Mouse (Mus musculus) 3T3-L1 (cell line): ENCODE data around the gene Hand1.

ENCODE experiments used
- DNase-seq: peaks from one replicate; pipeline ENCODE4 v3.0.0-alpha.2; 2015; ENCODE audit warnings: low read depth, low spot score

Gene Hand1

DNA sequence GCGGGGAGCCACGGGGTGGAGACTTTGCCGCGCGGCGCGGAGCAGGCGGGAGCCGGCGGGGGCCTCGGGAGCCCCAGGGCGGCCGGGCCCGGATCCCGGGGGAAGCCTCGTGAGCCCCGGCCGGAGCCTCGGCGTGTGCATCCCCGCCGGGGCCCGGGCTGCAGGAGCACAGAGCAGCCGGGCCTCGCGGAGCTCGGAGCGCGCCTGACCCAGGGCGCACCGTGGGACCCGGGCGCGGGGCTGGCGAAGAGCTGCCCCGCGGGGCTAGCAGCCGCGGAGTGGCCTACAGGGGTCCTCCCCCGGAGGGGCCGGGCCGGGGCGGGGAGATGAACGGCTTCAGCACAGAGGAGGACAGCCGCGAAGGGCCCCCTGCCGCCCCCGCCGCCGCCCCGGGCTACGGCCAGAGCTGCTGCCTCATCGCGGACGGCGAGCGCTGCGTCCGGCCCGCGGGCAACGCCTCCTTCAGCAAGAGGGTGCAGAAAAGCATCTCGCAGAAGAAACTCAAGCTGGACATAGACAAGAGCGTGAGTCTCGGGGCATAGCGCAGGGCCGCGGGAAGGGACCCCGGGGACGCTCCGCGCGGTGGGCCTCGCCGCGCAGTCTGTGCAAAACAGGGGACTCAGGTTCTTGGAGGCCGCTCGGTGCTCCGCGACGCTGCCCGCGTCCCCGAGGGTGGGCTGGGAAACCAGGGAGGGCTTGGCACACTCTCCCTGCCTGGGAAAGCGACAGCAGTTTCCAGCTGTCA is 30.7 kb downstream of the Hand1 start:
- peak; percentile 57 for DNase-seq

DNA sequence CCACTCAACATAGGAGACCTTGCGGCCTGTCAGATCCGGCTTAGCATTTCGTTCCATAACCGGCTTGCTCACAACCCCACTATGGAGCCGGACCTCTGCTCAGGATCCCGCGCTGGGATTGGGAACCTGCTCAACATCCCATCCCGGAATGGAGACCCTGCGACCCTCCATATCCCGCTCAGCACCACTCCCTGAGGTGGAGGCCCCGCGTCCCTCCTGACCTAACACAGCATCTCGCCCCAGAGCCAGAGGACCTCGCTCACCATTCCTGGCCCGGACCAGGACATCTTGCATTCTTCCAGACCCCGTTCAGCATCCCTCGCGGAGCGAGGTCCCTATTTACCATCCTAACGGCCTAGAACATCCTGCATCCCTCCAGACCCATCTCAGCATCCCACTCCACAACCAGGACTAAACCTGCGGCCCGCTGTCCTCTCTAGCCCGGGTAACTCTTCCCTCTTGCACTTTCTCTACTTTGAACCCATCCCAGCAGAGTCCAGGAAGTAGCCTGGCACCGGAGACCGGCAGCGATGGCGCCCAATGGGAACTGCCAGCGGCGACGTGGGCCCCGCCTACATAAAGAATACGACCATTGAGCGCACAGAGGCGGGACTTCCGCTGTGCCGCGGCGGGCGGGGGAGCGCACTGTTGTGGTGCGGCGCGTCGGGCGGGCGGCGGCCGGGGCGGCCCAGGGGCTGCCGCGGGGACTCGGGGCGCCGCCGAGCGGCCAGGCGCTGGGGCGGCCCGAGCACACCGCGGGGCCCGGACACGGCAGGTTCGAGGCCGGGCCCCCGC is 31.4 kb downstream of the Hand1 start, which contains the start of gene Sap30l:
Gene Sap30l (plus strand): TSS at position 667 of the 795 bp plus-strand sequence.
- peak; percentile 94 for DNase-seq

DNA sequence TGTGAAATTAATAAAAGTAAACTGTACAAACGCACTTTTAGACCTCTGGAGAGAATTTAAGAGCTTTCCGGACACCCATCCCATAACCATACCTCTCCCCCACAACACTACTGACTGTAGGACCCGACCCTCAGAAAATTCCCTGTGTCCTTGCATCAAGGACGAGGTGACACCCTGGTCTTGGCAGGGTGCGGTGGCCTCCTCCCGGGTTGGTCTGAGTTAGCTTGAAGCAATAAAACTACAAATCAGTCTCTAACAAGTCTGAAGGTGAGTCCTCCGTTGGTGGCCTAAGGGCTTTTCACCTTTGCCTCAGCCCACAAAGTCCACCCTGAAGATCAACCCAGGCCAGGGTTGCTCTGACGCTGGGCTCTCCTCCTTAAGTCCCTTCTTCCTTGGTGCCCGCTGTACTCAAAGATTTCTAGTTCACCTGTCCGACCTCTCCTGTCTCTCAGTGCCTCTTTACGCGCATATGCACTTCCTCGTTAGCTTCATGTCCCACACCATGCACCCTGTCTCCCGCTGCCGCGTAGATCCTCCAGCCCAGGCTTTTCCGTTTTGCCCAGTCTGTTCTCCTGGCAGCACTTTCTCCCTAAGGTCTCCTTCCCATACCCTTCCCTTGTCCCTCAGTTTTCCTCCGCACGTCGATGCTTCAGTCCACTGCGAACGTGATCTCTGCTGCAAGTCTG is 32.2 kb downstream of the Hand1 start:
- no peak for DNase-seq

DNA sequence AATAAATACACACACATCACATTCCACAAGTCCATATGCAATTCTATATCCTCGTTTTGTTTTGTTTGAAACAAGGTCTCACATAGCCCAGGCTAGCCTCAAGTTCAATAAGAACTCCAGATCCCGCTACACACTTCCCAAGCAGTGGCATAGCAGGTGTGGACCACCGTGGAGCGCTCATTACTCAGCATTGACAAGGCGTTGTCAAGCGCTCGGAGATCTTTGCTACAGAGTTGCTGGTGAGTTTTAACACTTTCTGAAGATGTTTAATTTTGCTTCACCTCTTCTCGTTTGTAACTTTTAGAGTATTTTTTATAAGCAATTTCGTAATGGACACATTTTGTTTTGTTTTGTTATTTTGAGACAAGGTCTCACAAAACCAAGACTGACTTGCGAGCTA is 33.2 kb downstream of the Hand1 start:
- DNase-seq, result no peak

DNA sequence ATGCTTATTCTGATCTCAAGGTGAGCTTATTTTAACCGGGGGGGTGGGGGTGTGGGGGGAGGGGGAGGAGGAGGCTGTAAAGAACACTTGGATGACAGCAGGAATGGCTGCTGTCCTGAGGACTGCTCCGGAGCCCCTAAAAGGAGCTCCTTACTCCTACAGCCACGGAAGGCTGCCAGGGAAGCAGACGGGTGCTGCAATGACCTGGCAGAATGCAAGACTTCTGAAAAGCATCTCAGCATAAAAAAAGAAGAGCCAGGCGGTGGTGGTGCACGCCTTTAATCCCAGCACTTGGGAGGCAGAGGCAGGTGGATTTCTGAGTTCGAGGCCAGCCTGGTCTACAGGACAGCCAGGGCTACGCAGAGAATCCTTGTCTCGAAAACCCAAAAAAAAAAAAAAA is 34.8 kb downstream of the Hand1 start:
- DNase-seq, result no peak

DNA sequence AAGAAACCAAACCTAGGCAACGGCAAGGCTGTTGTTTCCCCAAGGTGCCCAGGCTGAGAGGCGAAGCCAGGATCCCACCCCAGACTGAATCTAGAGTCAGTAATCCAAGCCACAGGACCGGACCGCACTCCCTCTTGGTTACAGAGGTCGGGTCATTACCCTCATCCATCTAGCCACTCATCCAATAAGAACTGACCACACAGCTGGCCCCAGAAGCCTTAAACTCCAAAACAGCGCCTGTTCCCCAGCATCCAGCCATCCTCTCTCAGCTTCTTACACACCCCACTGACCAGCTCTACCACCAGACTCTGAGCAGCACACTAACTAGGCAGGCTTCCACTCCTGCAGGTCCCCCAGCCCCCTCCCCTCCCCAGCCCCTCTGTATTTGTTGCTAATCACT is 37.5 kb downstream of the Hand1 start:
- DNase-seq, result no peak

DNA sequence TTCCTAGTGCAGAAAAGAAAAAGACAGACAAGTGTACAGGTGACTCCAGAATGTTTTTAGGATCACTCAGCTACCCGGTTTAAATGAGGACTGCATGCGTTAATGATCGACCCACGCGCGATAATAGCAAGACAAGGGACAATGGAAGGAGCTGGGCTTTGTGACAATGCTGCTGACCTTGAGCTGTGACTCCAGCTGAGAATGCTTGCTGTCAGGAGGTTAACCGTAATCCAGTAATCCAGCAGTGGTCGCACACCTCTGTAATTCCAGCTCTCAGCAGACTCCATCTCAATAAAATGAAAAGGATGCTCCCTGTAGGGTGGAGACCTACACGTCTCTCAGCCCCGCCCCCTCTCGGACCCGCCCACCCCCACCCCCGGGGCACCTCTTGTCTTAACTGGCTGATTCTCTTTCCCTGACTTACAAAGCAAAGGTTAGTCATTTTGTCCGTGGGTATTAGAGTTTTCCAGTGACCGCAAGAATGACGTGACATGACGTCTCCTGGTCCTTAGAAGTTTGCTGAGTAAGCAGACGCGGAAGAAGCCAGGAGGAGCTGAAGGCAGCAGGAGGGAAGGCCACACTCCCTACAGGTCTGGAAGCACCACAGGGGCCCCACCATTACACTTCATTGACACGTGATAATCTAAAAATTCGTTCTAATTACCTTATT is 41.6 kb downstream of the Hand1 start:
- peak; percentile 61 for DNase-seq

DNA sequence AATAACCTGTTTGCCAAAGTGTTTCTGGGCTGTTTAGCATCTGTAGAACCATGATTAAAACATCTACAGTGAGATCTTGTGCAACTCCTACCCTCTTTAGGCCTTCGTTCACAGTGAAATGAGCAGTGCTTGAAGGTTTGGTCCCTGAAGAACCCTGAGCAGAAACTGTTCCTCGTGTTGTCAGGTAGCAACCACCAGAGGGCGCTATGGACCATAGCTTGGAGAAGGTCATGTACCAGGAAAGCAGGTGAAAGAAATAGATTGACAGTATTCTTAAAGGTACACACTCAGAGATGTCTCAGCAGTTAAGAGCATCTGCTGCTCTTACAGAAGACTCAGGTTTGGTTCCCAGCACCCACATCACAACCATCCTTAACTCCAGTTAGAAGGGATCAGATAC is 44.7 kb downstream of the Hand1 start:
- peak; percentile 50 for DNase-seq

DNA sequence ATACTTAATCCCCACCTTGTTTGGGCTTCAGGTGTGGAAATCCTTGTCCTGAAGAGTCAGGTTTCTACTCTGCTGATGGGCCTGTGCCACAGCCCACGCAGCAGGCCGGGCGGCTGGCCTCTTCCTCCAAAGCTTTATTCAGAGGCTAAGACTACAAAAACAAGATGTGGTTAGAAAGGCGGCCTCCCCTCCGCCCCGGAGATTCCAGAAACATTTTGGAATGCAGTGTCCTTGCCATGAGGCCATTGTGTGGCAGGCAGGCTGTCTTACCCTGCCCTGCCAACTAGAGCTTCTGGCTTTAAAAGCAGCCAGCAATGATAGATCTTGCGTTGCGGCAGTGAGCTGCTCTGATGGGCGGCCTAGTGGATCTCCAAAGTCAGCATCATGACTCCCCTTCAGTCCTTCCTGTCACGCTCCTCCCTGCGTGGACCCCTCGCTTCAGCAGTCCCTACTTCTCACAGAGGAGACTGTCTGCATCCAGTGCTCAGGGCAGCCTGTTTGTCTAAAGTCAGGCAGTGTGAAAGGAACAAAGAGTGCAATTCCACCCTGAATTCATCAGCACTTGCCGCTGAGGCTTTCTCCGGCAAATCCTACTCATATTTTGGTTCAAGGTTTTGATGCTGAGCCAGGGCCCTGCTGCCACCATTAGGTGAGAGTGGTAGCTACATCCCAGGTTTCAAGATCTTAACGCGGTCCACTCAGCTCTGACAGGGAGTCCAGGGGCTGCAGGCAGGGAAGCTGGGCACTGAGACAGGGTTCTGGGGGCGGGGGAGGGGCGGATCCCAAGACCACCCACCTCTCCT is 45.8 kb downstream of the Hand1 start:
- peak; percentile 16 for DNase-seq

DNA sequence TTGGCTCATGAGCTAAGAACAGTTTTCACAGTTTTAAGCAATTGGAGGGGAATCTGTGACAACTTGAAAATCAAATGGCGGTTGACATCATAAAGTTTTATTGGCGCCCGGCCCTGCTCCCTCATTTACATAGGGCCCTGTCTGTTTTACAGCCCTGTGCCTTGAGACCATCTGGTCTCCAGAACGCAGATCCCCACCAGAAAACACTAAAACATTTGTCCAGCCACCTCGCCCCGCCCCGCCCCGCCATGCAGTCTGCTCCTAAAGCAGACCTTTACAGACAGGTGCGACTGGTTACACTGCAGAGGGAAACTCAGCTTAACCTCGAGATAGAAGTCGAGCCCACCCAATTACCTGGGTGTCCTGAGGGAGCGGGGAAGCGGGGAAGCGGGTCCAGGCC is 52.8 kb downstream of the Hand1 start:
- DNase-seq, result no peak
